Mouse (Mus musculus): ENCODE data around the gene Kirrel3. TPM values are rescaled to one million over a fixed set of nuclear protein-coding genes. Genes with fewer than 3 reads are reported as not detected.
A peak's percentile ranks its signal among the peaks of the same experiment; 100 is the strongest.

Kirrel3 gene
- polyA plus RNA-seq, 1 experiment: 10.9 TPM

GRCm38 (mm10) chr9:34600326-34600725 lies 114.6 kb downstream of the Kirrel3 start:
- DNase-seq (ENCODE audit: low read depth): no peak

GRCm38 (mm10) chr9:34603750-34604149 lies 118.1 kb downstream of the Kirrel3 start:
- no peak for DNase-seq (ENCODE audit: low read depth)

- peak; percentile 33 for DNase-seq (ENCODE audit: low read depth)
Observed at GRCm38 (mm10) chr9:34604931-34605330, 119.2 kb downstream of the Kirrel3 start.

- DNase-seq (ENCODE audit: low read depth): no peak
Observed at GRCm38 (mm10) chr9:34605486-34605885, 119.8 kb downstream of the Kirrel3 start.

GRCm38 (mm10) chr9:34607976-34608375 lies 122.3 kb downstream of the Kirrel3 start:
- no peak for DNase-seq (ENCODE audit: low read depth)

GRCm38 (mm10) chr9:34612886-34613769 lies 127.4 kb downstream of the Kirrel3 start:
- peak; percentile 45 for DNase-seq (ENCODE audit: low read depth)

- DNase-seq (ENCODE audit: low read depth): peak; percentile 51
Observed at GRCm38 (mm10) chr9:34618099-34618498, 132.4 kb downstream of the Kirrel3 start.

GRCm38 (mm10) chr9:34619913-34620312 lies 134.2 kb downstream of the Kirrel3 start:
- DNase-seq (ENCODE audit: low read depth): no peak

GRCm38 (mm10) chr9:34623526-34623925 lies 137.8 kb downstream of the Kirrel3 start:
- DNase-seq (ENCODE audit: low read depth): no peak

- DNase-seq (ENCODE audit: low read depth): no peak
Observed at GRCm38 (mm10) chr9:34624021-34624420, 138.3 kb downstream of the Kirrel3 start.

GRCm38 (mm10) chr9:34628841-34629240 lies 143.1 kb downstream of the Kirrel3 start:
- DNase-seq (ENCODE audit: low read depth): no peak

- DNase-seq (ENCODE audit: low read depth): no peak
Observed at GRCm38 (mm10) chr9:34635696-34636095, 150.0 kb downstream of the Kirrel3 start.

GRCm38 (mm10) chr9:34643917-34644316 lies 158.2 kb downstream of the Kirrel3 start:
- no peak for DNase-seq (ENCODE audit: low read depth)

GRCm38 (mm10) chr9:34644392-34644791 lies 158.7 kb downstream of the Kirrel3 start:
- DNase-seq (ENCODE audit: low read depth): no peak

GRCm38 (mm10) chr9:34646831-34647230 lies 161.1 kb downstream of the Kirrel3 start:
- DNase-seq (ENCODE audit: low read depth): no peak

GRCm38 (mm10) chr9:34652278-34652677 lies 166.6 kb downstream of the Kirrel3 start:
- no peak for DNase-seq (ENCODE audit: low read depth)

GRCm38 (mm10) chr9:34653141-34653540 lies 167.4 kb downstream of the Kirrel3 start:
- no peak for DNase-seq (ENCODE audit: low read depth)

- no peak for DNase-seq (ENCODE audit: low read depth)
Observed at GRCm38 (mm10) chr9:34660566-34660965, 174.9 kb downstream of the Kirrel3 start.

GRCm38 (mm10) chr9:34663412-34663811 lies 177.7 kb downstream of the Kirrel3 start:
- no peak for DNase-seq (ENCODE audit: low read depth)

- no peak for DNase-seq (ENCODE audit: low read depth)
Observed at GRCm38 (mm10) chr9:34665361-34666129, 179.9 kb downstream of the Kirrel3 start.

GRCm38 (mm10) chr9:34667182-34667581 lies 181.5 kb downstream of the Kirrel3 start:
- DNase-seq (ENCODE audit: low read depth): no peak

- DNase-seq (ENCODE audit: low read depth): no peak
Observed at GRCm38 (mm10) chr9:34670906-34671305, 185.2 kb downstream of the Kirrel3 start.

GRCm38 (mm10) chr9:34686798-34687197 lies 201.1 kb downstream of the Kirrel3 start:
- no peak for DNase-seq (ENCODE audit: low read depth)

All from gonadal fat pad, adult 2 months (tissue).